Mouse (Mus musculus) myocyte (in vitro differentiated cells): ENCODE measurements at regions not wholly inside any gene's neighbourhood (a gene's known extent, or its start where the extent isn't known, plus 50 kb on each side); places are given as distances from the start of the nearest gene placed in this dataset.

Source experiments
- H3K27me3 ChIP-seq: one replicate; pipeline ENCODE4 v1.6.1; 2011; ENCODE audit not compliant: control insufficient read depth, insufficient read depth, insufficient read length
- H3K36me3 ChIP-seq: one replicate; pipeline ENCODE4 v1.6.1; 2011; ENCODE audit not compliant: control insufficient read depth, insufficient read depth
- H3K4me2 ChIP-seq: one replicate; pipeline ENCODE4 v1.6.1; 2011; ENCODE audit warnings: low read depth, control low read depth
- H3K4me3 ChIP-seq: one replicate; pipeline ENCODE4 v1.5.1; 2011; ENCODE audit warnings: mild to moderate bottlenecking, control low read depth, moderate library complexity
- H3K79me2 ChIP-seq: one replicate; pipeline ENCODE4 v1.6.1; 2011; ENCODE audit not compliant: control insufficient read depth, insufficient read depth
- H3ac ChIP-seq: one replicate; pipeline ENCODE4 v1.6.1; 2011; ENCODE audit not compliant: control insufficient read depth, insufficient read length
- CEBPB ChIP-seq: IDR thresholded peaks from 2 replicates; pipeline ENCODE4 v1.6.1; 2011; ENCODE audit warnings: mild to moderate bottlenecking, moderate library complexity; ENCODE audit not compliant: poor library complexity, insufficient read depth, severe bottlenecking
- E2F4 ChIP-seq: IDR thresholded peaks from one replicate; pipeline ENCODE4 v1.6.1; 2011; ENCODE audit warnings: mild to moderate bottlenecking, control low read depth, moderate library complexity; ENCODE audit not compliant: insufficient read depth
- MAX ChIP-seq: IDR thresholded peaks from one replicate; pipeline ENCODE4 v1.6.1; 2011; ENCODE audit warnings: low read depth, mild to moderate bottlenecking, control low read depth
- MYOD1 ChIP-seq, 3 experiments: IDR thresholded peaks; one replicate each; pipeline ENCODE4 v1.6.1; 2011; ENCODE audit warnings: control low read depth in 2 of 3, low read depth in 2 of 3, mild to moderate bottlenecking in 2 of 3, moderate library complexity in 1 of 3; ENCODE audit not compliant: insufficient read length in 2 of 3, control insufficient read depth in 1 of 3
- MYOG ChIP-seq, 3 experiments: IDR thresholded peaks; one replicate each; pipeline ENCODE4 v1.6.1; 2011; ENCODE audit warnings: control low read depth in 2 of 3, low read depth in 2 of 3, mild to moderate bottlenecking in 2 of 3; ENCODE audit not compliant: insufficient read length in 2 of 3, control insufficient read depth in 1 of 3, insufficient read depth in 1 of 3
- POLR2A ChIP-seq: IDR thresholded peaks from one replicate; pipeline ENCODE4 v1.6.1; 2011; ENCODE audit warnings: low read depth, mild to moderate bottlenecking, control low read depth, moderate library complexity; ENCODE audit not compliant: insufficient read length
- POLR2AphosphoS2 ChIP-seq: IDR thresholded peaks from one replicate; pipeline ENCODE4 v1.6.1; 2011; ENCODE audit warnings: low read depth, control low read depth; ENCODE audit not compliant: insufficient read length
- REST ChIP-seq: IDR thresholded peaks from one replicate; pipeline ENCODE4 v1.6.1; 2011; ENCODE audit warnings: mild to moderate bottlenecking, control low read depth, moderate library complexity; ENCODE audit not compliant: insufficient read depth, insufficient read length
- SRF ChIP-seq: IDR thresholded peaks from one replicate; pipeline ENCODE4 v1.6.1; 2011; ENCODE audit warnings: low read depth; ENCODE audit not compliant: control insufficient read depth, insufficient read length
- TCF12 ChIP-seq: IDR thresholded peaks from one replicate; pipeline ENCODE4 v1.6.1; 2011; ENCODE audit warnings: mild to moderate bottlenecking, control low read depth; ENCODE audit not compliant: poor library complexity, insufficient read depth, severe bottlenecking
- TCF3 ChIP-seq: IDR thresholded peaks from one replicate; pipeline ENCODE4 v1.6.1; 2011; ENCODE audit warnings: low read depth, control low read depth; ENCODE audit not compliant: insufficient read length
- USF1 ChIP-seq: IDR thresholded peaks from one replicate; pipeline ENCODE4 v1.6.1; 2011; ENCODE audit warnings: low read depth, mild to moderate bottlenecking, control low read depth, moderate library complexity

GRCm38 (mm10) chr15:86921401-86921800 is 622.7 kb upstream of the Fam19a5 start:
- Histone ChIP-seq H3K36me3 (no peaks in the 10 kb centered on the region), H3K79me2 (no peaks in the 10 kb centered on the region), H3K4me3 (no peak overlapping the region), H3ac (no peak overlapping the region), H3K27me3 (no peaks in the 10 kb centered on the region), H3K4me2 (no peak overlapping the region)
- no peak for TF ChIP-seq SRF
- TF ChIP-seq CEBPB: no peak
- TF ChIP-seq MAX: no peak
- no peak for TF ChIP-seq POLR2AphosphoS2
- no peak for TF ChIP-seq MYOD1 (IDR thresholded peaks at IDR 0.05; ENCODE audit: control insufficient read depth in 1 of 3, insufficient read length in 2 of 3, low read depth in 2 of 3)
- no peak for TF ChIP-seq TCF12
- TF ChIP-seq MYOG (IDR thresholded peaks at IDR 0.05; ENCODE audit: control insufficient read depth in 1 of 3, insufficient read depth in 1 of 3, insufficient read length in 2 of 3, low read depth in 2 of 3): no peak
- TF ChIP-seq TCF3: no peak

- Histone ChIP-seq H3K4me2 (no peak overlapping the region), H3K36me3 (no peaks in the 10 kb centered on the region), H3K4me3 (no peak overlapping the region), H3K27me3 (no peaks in the 10 kb centered on the region), H3K79me2 (no peaks in the 10 kb centered on the region), H3ac (no peak overlapping the region)
- TF ChIP-seq CEBPB (no peak), MYOD1 (IDR thresholded peaks at IDR 0.05; ENCODE audit: control insufficient read depth in 1 of 3, insufficient read length in 2 of 3, low read depth in 2 of 3) (no peak), TCF3 (no peak), MYOG (IDR thresholded peaks at IDR 0.05; ENCODE audit: control insufficient read depth in 1 of 3, insufficient read depth in 1 of 3, insufficient read length in 2 of 3, low read depth in 2 of 3) (no peak), REST (no peak), USF1 (no peak), TCF12 (no peak), POLR2AphosphoS2 (no peak), MAX (no peak), E2F4 (no peak), SRF (no peak), POLR2A (no peak)
These were observed 618.9 kb upstream of the Fam19a5 start for GRCm38 (mm10) chr15:86925081-86925749.

GRCm38 (mm10) chr15:86932345-86933075 is 611.6 kb upstream of the Fam19a5 start:
- Histone ChIP-seq H3ac (no peak overlapping the region), H3K36me3 (no peaks in the 10 kb centered on the region), H3K79me2 (no peaks in the 10 kb centered on the region), H3K4me3 (no peak overlapping the region), H3K27me3 (no peaks in the 10 kb centered on the region), H3K4me2 (no peak overlapping the region)
- no peak for TF ChIP-seq TCF12
- TF ChIP-seq REST: peak; percentile 54
- TF ChIP-seq USF1: no peak
- no peak for TF ChIP-seq POLR2AphosphoS2
- TF ChIP-seq MYOG (IDR thresholded peaks at IDR 0.05; ENCODE audit: control insufficient read depth in 1 of 3, insufficient read depth in 1 of 3, insufficient read length in 2 of 3, low read depth in 2 of 3): no peak

- no peaks in the 10 kb centered on the region for H3K79me2 ChIP-seq
- H3K36me3 ChIP-seq: no peaks in the 10 kb centered on the region
- H3K27me3 ChIP-seq: no peaks in the 10 kb centered on the region
- no peak overlapping the region for H3K4me2 ChIP-seq
- H3K4me3 ChIP-seq: no peak overlapping the region
- H3ac ChIP-seq: no peak overlapping the region
- TF ChIP-seq REST (no peak), CEBPB (no peak), TCF12 (no peak), MAX (no peak), TCF3 (no peak), USF1 (no peak), SRF (no peak), E2F4 (no peak), MYOG (IDR thresholded peaks at IDR 0.05; ENCODE audit: control insufficient read depth in 1 of 3, insufficient read depth in 1 of 3, insufficient read length in 2 of 3, low read depth in 2 of 3) (no peak), MYOD1 (IDR thresholded peaks at IDR 0.05; ENCODE audit: control insufficient read depth in 1 of 3, insufficient read length in 2 of 3, low read depth in 2 of 3) (no peak), POLR2AphosphoS2 (no peak), POLR2A (no peak)
These were observed 606.7 kb upstream of the Fam19a5 start for GRCm38 (mm10) chr15:86937364-86937763.

- no peak overlapping the region for H3K4me3 ChIP-seq
- no peak overlapping the region for H3K4me2 ChIP-seq
These were observed 599.6 kb upstream of the Fam19a5 start for GRCm38 (mm10) chr15:86944529-86944928.

More at GRCm38 (mm10) chr15:86944529-86944928, 599.6 kb upstream of the Fam19a5 start:
- TF ChIP-seq SRF: no peak
- Histone ChIP-seq H3K79me2 (no peaks in the 10 kb centered on the region), H3K36me3 (no peaks in the 10 kb centered on the region), H3ac (no peak overlapping the region), H3K27me3 (no peaks in the 10 kb centered on the region)
